Mouse (Mus musculus) layer of hippocampus, adult 18-20 months (tissue): ENCODE results near the gene Vmn1r185. TPM values are rescaled to one million over a fixed set of nuclear protein-coding genes. Genes with fewer than 3 reads are reported as not detected.
"Not testable (repeated sequence)": the region's sequence is repeated elsewhere in the genome, so short reads cannot be mapped to it uniquely, and the experiment has no call there.

Experiments used
- DNase-seq, 2 experiments: peaks; one replicate each; pipeline ENCODE4 v3.0.0; 2022; ENCODE audit warnings: low spot score in 2 of 2
- long read RNA-seq: library from polyadenylated mRNA; stranded (forward); transcript quantifications from one replicate; pipeline ENCODE4 v2.0.0, GENCODE M21; 2021
- total RNA-seq, 2 experiments: library from RNA; stranded (reverse); gene quantifications; 2 replicates each; pipeline ENCODE4 v1.2.3; 2021

Gene Vmn1r185
- total RNA-seq = not detected
- long read RNA-seq = 0 reads

- DNase-seq = not testable (repeated sequence)
These were observed at the start of gene Vmn1r185 for GRCm38 (mm10) chr7:26618364-26618763. Gene Vmn1r185 (minus strand): TSS chr7:26618464.

- DNase-seq = not testable (repeated sequence)
These were observed 49.2 kb upstream of the Vmn1r185 start for GRCm38 (mm10) chr7:26667466-26667865.

- DNase-seq = no peak
These were observed 47.7 kb upstream of the Vmn1r185 start for GRCm38 (mm10) chr7:26666011-26666410.

GRCm38 (mm10) chr7:26589774-26590173 lies 28.5 kb downstream of the Vmn1r185 start:
- no peak for DNase-seq

GRCm38 (mm10) chr7:26589077-26589476 lies 29.2 kb downstream of the Vmn1r185 start:
- DNase-seq = no peak

Other genes starting within 250 kb of the Vmn1r185 start
- not detected for gene Nlrp9c, start 214.8 kb downstream of the Vmn1r185 start, total RNA-seq
- not detected for gene Nlrp4a, start 183.4 kb downstream of the Vmn1r185 start, total RNA-seq
- not detected for gene Nlrp9a, start 83.4 kb downstream of the Vmn1r185 start, total RNA-seq
- not detected for gene Cyp2b23, start 68.0 kb upstream of the Vmn1r185 start, total RNA-seq
- gene Cyp2b19, start 138.7 kb upstream of the Vmn1r185 start, total RNA-seq = not detected
- gene Cyp2g1, start 190.4 kb upstream of the Vmn1r185 start, total RNA-seq = not detected
- gene Cyp2a5, start 216.8 kb upstream of the Vmn1r185 start, total RNA-seq = not detected